Mouse (Mus musculus) lung, postnatal 0 days (tissue): ENCODE measurements around the gene Acaa1b.

ENCODE experiments used
- CTCF ChIP-seq: IDR thresholded peaks from 2 replicates; pipeline ENCODE4 v1.5.1; 2016; ENCODE audit warnings: antibody characterized with exemption, mild to moderate bottlenecking
- EP300 ChIP-seq: IDR thresholded peaks from 2 replicates; pipeline ENCODE4 v1.6.1; 2016; ENCODE audit warnings: antibody characterized with exemption, mild to moderate bottlenecking, control low read depth

GRCm38 (mm10) chr9:119101992-119102782, 54.7 kb downstream of the Acaa1b start, which contains the start of gene Dlec1:
- TF ChIP-seq CTCF (peak; percentile 43), EP300 (no peak)
